Mouse (Mus musculus) hematopoietic stem cell, adult 5-6 weeks (primary cell): Measurements from ENCODE around the gene Zdhhc17. TPM values are rescaled to one million over a fixed set of nuclear protein-coding genes. Genes with fewer than 3 reads are reported as not detected.

ENCODE experiments used
- ATAC-seq, 2 experiments: fragments of 125-278 bp in 1 of 2; replicated peaks in 1 of 2; 2 replicates each; pipeline ENCODE4 v1.8.0; 2016 to 2017; ENCODE audit warnings: inconsistent platforms in 2 of 2, mild to moderate bottlenecking in 2 of 2, moderate number of reproducible peaks in 2 of 2, low read depth in 1 of 2, moderate TSS enrichment in 1 of 2; ENCODE audit not compliant: low FRiP score in 2 of 2, poor library complexity in 2 of 2, severe bottlenecking in 2 of 2, insufficient read depth in 1 of 2, low TSS enrichment in 1 of 2
- total RNA-seq: library from RNA; stranded (forward); fragments of 172-1452, 232-1000 nt; gene quantifications from 2 replicates; pipeline ENCODE4 v1.2.3, GENCODE M21; 2017

The Zdhhc17 gene
- total RNA-seq, 1 experiment from 2014 or later, result 38.5 TPM

GRCm38 (mm10) chr10:110918414-110919391 lies 91.2 kb downstream of the Zdhhc17 start:
- ATAC-seq, result peak; percentile 15 to 27; a peak in 1 of 4 replicates

- no peak for ATAC-seq
Observed at GRCm38 (mm10) chr10:110917521-110917920, 92.4 kb downstream of the Zdhhc17 start.

- no peak for ATAC-seq
Observed at GRCm38 (mm10) chr10:110916666-110917344, 93.1 kb downstream of the Zdhhc17 start.

- ATAC-seq, result 0 out of 4 replicates have a peak, but pooled peaks of 1 of the 2 experiments have one; percentile 32
Observed at GRCm38 (mm10) chr10:110903862-110904261, 106.1 kb downstream of the Zdhhc17 start.

- no peak for ATAC-seq
Observed at GRCm38 (mm10) chr10:110899744-110900501, 110.0 kb downstream of the Zdhhc17 start.

Other genes with a start within 250 kb of the Zdhhc17 start
- gene Csrp2, start 90.4 kb downstream of the Zdhhc17 start, total RNA-seq, result 41.6 and 73.7 TPM in 2 replicates
- gene Osbpl8, start 154.6 kb upstream of the Zdhhc17 start, total RNA-seq, result 162 and 180 TPM in 2 replicates